Mouse (Mus musculus) CH12.LX (cell line): ENCODE data around the gene Krt10. TPM values are rescaled to one million over a fixed set of nuclear protein-coding genes. Genes with fewer than 3 reads are reported as not detected.

Source experiments
- DNase-seq: peaks from one replicate; pipeline ENCODE4 v3.0.0-alpha.2; 2013; ENCODE audit errors: extremely low read depth
- H3K27ac ChIP-seq: 2 replicates; pipeline ENCODE4 v1.5.1; 2012; ENCODE audit warnings: low read depth, mild to moderate bottlenecking, control low read depth, moderate library complexity; ENCODE audit not compliant: insufficient read depth
- H3K27me3 ChIP-seq: replicated peaks from 2 replicates; pipeline ENCODE3; 2012; ENCODE audit warnings: inconsistent platforms
- H3K36me3 ChIP-seq, 2 experiments: replicated peaks in 1 of 2; 2 replicates each; pipeline versions ENCODE3 to v1.6.1; 2012; ENCODE audit warnings: inconsistent platforms in 1 of 2, low read length in 1 of 2, mild to moderate bottlenecking in 1 of 2, mixed read lengths in 1 of 2, moderate library complexity in 1 of 2; ENCODE audit not compliant: control insufficient read depth in 1 of 2, insufficient read depth in 1 of 2
- H3K4me1 ChIP-seq, 2 experiments: 2 replicates each; pipeline ENCODE4 v1.6.1; 2012; ENCODE audit warnings: inconsistent platforms in 1 of 2, moderate library complexity in 1 of 2; ENCODE audit not compliant: insufficient read depth in 2 of 2, control insufficient read depth in 1 of 2
- H3K4me2 ChIP-seq: 2 replicates; pipeline ENCODE4 v1.6.1; 2012; ENCODE audit warnings: low read depth, mild to moderate bottlenecking, control low read depth; ENCODE audit not compliant: poor library complexity, insufficient read depth, severe bottlenecking
- H3K4me3 ChIP-seq, 3 experiments: fragments of 150-350 bp in 1 of 3; sonication (generic) in 1 of 3; replicated peaks in 1 of 3; 2 replicates each; pipeline versions ENCODE3 to v1.5.1; 2011 to 2012; ENCODE audit warnings: low read depth in 2 of 3, low read length in 2 of 3, mild to moderate bottlenecking in 2 of 3, moderate library complexity in 2 of 3, control low read depth in 1 of 3, improper control_type of control experiment in 1 of 3, inconsistent platforms in 1 of 3, mixed read lengths in 1 of 3; ENCODE audit not compliant: poor library complexity in 1 of 3
- H3K79me2 ChIP-seq: replicated peaks from 2 replicates; pipeline ENCODE4 v1.6.1; 2012; ENCODE audit warnings: mild to moderate bottlenecking, moderate library complexity; ENCODE audit not compliant: control insufficient read depth, poor library complexity, insufficient read depth, severe bottlenecking; ENCODE audit errors: extremely low read depth
- H3K9ac ChIP-seq: 2 replicates; pipeline ENCODE4 v1.6.1; 2012; ENCODE audit warnings: low read depth, mild to moderate bottlenecking, control low read depth, moderate library complexity; ENCODE audit not compliant: insufficient read depth
- H3K9me3 ChIP-seq: replicated peaks from 2 replicates; pipeline ENCODE3; 2012; ENCODE audit warnings: low read length, inconsistent platforms, mixed read lengths
- CHD1 ChIP-seq: IDR thresholded peaks from 2 replicates; pipeline ENCODE4 v1.6.1; 2012; ENCODE audit warnings: low read depth, low read length, improper control_type of control experiment, inconsistent platforms
- E2F4 ChIP-seq: IDR thresholded peaks from 2 replicates; pipeline ENCODE4 v1.6.1; 2011; ENCODE audit warnings: low read depth, low read length, improper control_type of control experiment; ENCODE audit not compliant: insufficient replicate concordance
- ELF1 ChIP-seq: IDR thresholded peaks from 2 replicates; pipeline ENCODE4 v1.6.1; 2014; ENCODE audit warnings: low read depth, mild to moderate bottlenecking, inconsistent platforms, low read length, improper control_type of control experiment
- GABPA ChIP-seq: IDR thresholded peaks from 2 replicates; pipeline ENCODE4 v1.6.1; 2012; ENCODE audit warnings: low read depth, low read length, improper control_type of control experiment, inconsistent platforms; ENCODE audit not compliant: insufficient replicate concordance
- HCFC1 ChIP-seq: IDR thresholded peaks from 2 replicates; pipeline ENCODE4 v1.6.1; 2012; ENCODE audit warnings: low read depth, mild to moderate bottlenecking, inconsistent platforms, low read length, improper control_type of control experiment
- JUN ChIP-seq: IDR thresholded peaks from 2 replicates; pipeline ENCODE4 v1.6.1; 2011; ENCODE audit warnings: low read depth, mild to moderate bottlenecking, low read length, improper control_type of control experiment, moderate library complexity; ENCODE audit not compliant: insufficient read depth
- KAT2A ChIP-seq: IDR thresholded peaks from 2 replicates; pipeline ENCODE4 v1.6.1; 2012; ENCODE audit warnings: low read length, improper control_type of control experiment, inconsistent platforms; ENCODE audit not compliant: insufficient replicate concordance
- MAFK ChIP-seq: IDR thresholded peaks from 2 replicates; pipeline ENCODE4 v1.6.1; 2011; ENCODE audit warnings: low read length, improper control_type of control experiment; ENCODE audit not compliant: insufficient replicate concordance
- MEF2A ChIP-seq: IDR thresholded peaks from 2 replicates; pipeline ENCODE4 v1.6.1; 2014; ENCODE audit warnings: low read depth, mild to moderate bottlenecking, inconsistent platforms, low read length, improper control_type of control experiment, borderline replicate concordance
- MYC ChIP-seq: IDR thresholded peaks from 2 replicates; pipeline ENCODE4 v1.6.1; 2011; ENCODE audit warnings: low read depth, mild to moderate bottlenecking, improper control_type of control experiment, low read length
- SIN3A ChIP-seq: IDR thresholded peaks from 2 replicates; pipeline ENCODE4 v1.6.1; 2012; ENCODE audit warnings: low read length, improper control_type of control experiment, inconsistent platforms
- SMC3 ChIP-seq: IDR thresholded peaks from 2 replicates; pipeline ENCODE4 v1.6.1; 2011; ENCODE audit warnings: low read depth, low read length, improper control_type of control experiment
- TBP ChIP-seq: conservative IDR thresholded peaks from 2 replicates; pipeline ENCODE4 v1.6.1; 2011; ENCODE audit warnings: low read depth, low read length, improper control_type of control experiment
- TCF12 ChIP-seq: IDR thresholded peaks from 2 replicates; pipeline ENCODE4 v1.6.1; 2014; ENCODE audit warnings: low read depth, mild to moderate bottlenecking, inconsistent platforms, low read length, improper control_type of control experiment
- UBTF ChIP-seq: IDR thresholded peaks from 2 replicates; pipeline ENCODE4 v1.6.1; 2012; ENCODE audit warnings: low read depth, mild to moderate bottlenecking, inconsistent platforms, low read length, improper control_type of control experiment, moderate library complexity
- USF2 ChIP-seq: conservative IDR thresholded peaks from 2 replicates; pipeline ENCODE4 v1.6.1; 2011; ENCODE audit warnings: low read depth, low read length, improper control_type of control experiment
- ZKSCAN1 ChIP-seq: IDR thresholded peaks from 2 replicates; pipeline ENCODE4 v1.6.1; 2012; ENCODE audit warnings: low read depth, inconsistent platforms, low read length, improper control_type of control experiment, borderline replicate concordance
- ZMIZ1 ChIP-seq: IDR thresholded peaks from 2 replicates; pipeline ENCODE4 v1.6.1; 2012; ENCODE audit warnings: low read depth, mild to moderate bottlenecking, inconsistent platforms, low read length, improper control_type of control experiment
- ZNF384 ChIP-seq: IDR thresholded peaks from 2 replicates; pipeline ENCODE4 v1.6.1; 2012; ENCODE audit warnings: low read depth, low read length, improper control_type of control experiment, inconsistent platforms
- dilution Hi-C: fragments of 300-500 bp; cut with MboI; formaldehyde crosslinking; loops from 2 replicates; pipeline ENCODE4 v1.14.3; 2020; ENCODE audit warnings: low sequenced_read_pairs; ENCODE audit not compliant: extremely low pct_unique_long_range_greater_than_20kb, extremely low pct_ligation_motif_present
- in situ Hi-C: fragments of 300-500 bp; cut with MboI; formaldehyde crosslinking; loops from 3 replicates; pipeline ENCODE4 v1.14.3; 2019; ENCODE audit warnings: low sequenced_read_pairs, low pct_ligation_motif_present, low pct_unique_long_range_greater_than_20kb, mixed read lengths
- polyA plus RNA-seq: library from polyadenylated mRNA; unstranded; fragments of >175 nt; gene quantifications from 2 replicates; pipeline ENCODE4 v1.2.1, GENCODE M21; 2012; ENCODE audit warnings: low read depth; ENCODE audit not compliant: insufficient read length
- total RNA-seq, 2 experiments: library from RNA; depleted of rRNA; stranded (reverse); fragments of 300-350 nt in 1 of 2; fragments of >200 nt in 1 of 2; gene quantifications; 2 replicates each; pipeline ENCODE4 v1.2.3; 2012 to 2014

Krt10 gene
- total and polyA plus RNA-seq, 3 experiments, result 3.0 to 12.2 (median 9.0) TPM

GRCm38 (mm10) chr11:99392492-99392891 is 3.3 kb upstream of the Krt10 start:
- H3K4me1 ChIP-seq, result no peaks in the 10 kb centered on the region
- no peak overlapping the region for H3K9ac ChIP-seq
- DNase-seq, result no peak
- in situ Hi-C loops, result loop anchor here (25.0 kb wide), 1 partner anchor 895 kb away; no protein-coding TSS in a partner anchor
- no peak overlapping the region for H3K4me3 ChIP-seq
- no peak overlapping the region for H3K27ac ChIP-seq
- peaks cover 13% of the 10 kb centered on the region for H3K27me3 ChIP-seq
- H3K79me2 ChIP-seq, result no peaks in the 10 kb centered on the region
- H3K36me3 ChIP-seq, result peaks cover 4 to 27% of the 10 kb centered on the region in 2 experiments
- TF ChIP-seq MEF2A, result no peak
- no peak for TF ChIP-seq ZMIZ1
- no peak for TF ChIP-seq HCFC1
- no peak for TF ChIP-seq ZKSCAN1
- no peak for TF ChIP-seq TBP
- TF ChIP-seq CHD1, result no peak
- no peak for TF ChIP-seq UBTF
- dilution Hi-C loops, result no loop called here
- H3K9me3 ChIP-seq, result no peaks in the 10 kb centered on the region
- no peak overlapping the region for H3K4me2 ChIP-seq

GRCm38 (mm10) chr11:99391375-99391774 is 2.2 kb upstream of the Krt10 start:
- peaks cover 6 to 32% of the 10 kb centered on the region in 2 experiments for H3K36me3 ChIP-seq
- H3K27me3 ChIP-seq, result peaks cover 6% of the 10 kb centered on the region
- TF ChIP-seq E2F4 (no peak), GABPA (no peak), MAFK (no peak), UBTF (no peak), SMC3 (no peak), ZNF384 (no peak), ZKSCAN1 (no peak), TBP (no peak), TCF12 (no peak), SIN3A (no peak), USF2 (no peak), JUN (no peak), MYC (no peak), ELF1 (no peak), KAT2A (no peak), ZMIZ1 (no peak)
- DNase-seq, result no peak
- no peak overlapping the region for H3K27ac ChIP-seq
- peaks cover 0 to 8% of the 10 kb centered on the region in 2 experiments; a peak in 2 of 4 replicates for H3K4me1 ChIP-seq
- no peaks in the 10 kb centered on the region for H3K9me3 ChIP-seq
- no peak overlapping the region for H3K4me2 ChIP-seq
- H3K9ac ChIP-seq, result no peak overlapping the region
- no peaks in the 10 kb centered on the region for H3K79me2 ChIP-seq
- H3K4me3 ChIP-seq, result no peak overlapping the region
- in situ Hi-C loops, result loop anchor here (25.0 kb wide), 1 partner anchor 896 kb away; no protein-coding TSS in a partner anchor
- dilution Hi-C loops, result no loop called here
